Mouse (Mus musculus): ENCODE results near the gene Mest. TPM values are rescaled to one million over a fixed set of nuclear protein-coding genes. Genes with fewer than 3 reads are reported as not detected.
A peak's percentile ranks its signal among the peaks of the same experiment; 100 is the strongest.

Gene Mest
- polyA plus RNA-seq, 1 experiment from 2014 or later, result 2,537 TPM

DNA sequence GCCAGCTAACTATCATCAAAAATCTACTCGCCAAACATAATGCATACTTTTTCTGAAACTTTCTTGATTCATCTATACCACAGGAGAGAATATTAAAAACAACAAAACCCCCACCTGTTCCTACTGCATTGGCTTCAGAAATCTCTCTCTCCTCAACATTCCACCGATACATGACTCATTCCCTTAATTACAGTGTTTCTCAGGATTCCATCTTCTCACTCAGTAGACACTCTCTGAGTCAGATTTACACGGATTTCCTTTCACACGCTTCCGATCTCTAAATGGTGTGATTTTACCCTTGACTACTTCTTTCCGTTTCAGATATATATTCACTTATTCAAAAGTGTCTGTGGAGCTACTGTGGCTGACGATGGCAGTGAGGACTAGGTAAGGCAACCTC, 36.1 kb upstream of the Mest start:
- Histone ChIP-seq H3K4me2 (no peak overlapping the region), H3K4me1 (peaks cover 16% of the 10 kb centered on the region), H3K9me3 (no peaks in the 10 kb centered on the region), H3K36me3 (no peaks in the 10 kb centered on the region), H3K27me3 (replicated peaks) (no peaks in the 10 kb centered on the region), H3K4me3 (no peak overlapping the region), H3K27ac (replicated peaks) (no peak overlapping the region), H3K9ac (no peak overlapping the region)
- 77% methylated on average over 7 of the region's 7 CpGs for WGBS
- ATAC-seq (ENCODE audit: extremely low read depth, insufficient number of reproducible peaks, low FRiP score, low TSS enrichment), result no peak

DNA sequence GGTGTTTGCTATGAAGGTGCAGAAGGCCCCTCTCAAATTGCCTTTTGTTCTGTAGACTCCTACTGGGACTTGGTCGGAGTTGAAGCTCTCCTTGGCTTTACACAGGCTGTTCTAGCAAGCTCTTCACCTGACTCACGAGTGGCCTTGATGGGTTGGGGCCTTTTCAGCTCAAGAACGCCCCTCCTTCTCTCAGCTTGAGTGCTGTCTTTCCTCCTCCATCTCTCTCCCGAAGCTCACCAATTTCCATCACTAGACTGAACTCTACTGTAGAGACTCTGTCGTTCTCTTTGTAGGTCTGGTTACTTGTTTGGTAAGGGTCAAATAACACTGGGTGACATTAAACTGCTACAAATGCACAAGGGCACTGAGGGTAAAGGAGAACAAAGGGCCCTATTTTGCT, 30.5 kb upstream of the Mest start:
- H3K4me1 ChIP-seq, result peaks cover 24% of the 10 kb centered on the region
- ATAC-seq (ENCODE audit: extremely low read depth, insufficient number of reproducible peaks, low FRiP score, low TSS enrichment), result no peak
- peak overlapping the region; percentile 58 for H3K4me3 ChIP-seq
- no peaks in the 10 kb centered on the region for H3K9me3 ChIP-seq
- H3K4me2 ChIP-seq, result peak overlapping the region; percentile 75
- whole genome bisulfite sequencing, result 75% methylated on average over 5 of the region's 5 CpGs
- H3K36me3 ChIP-seq, result no peaks in the 10 kb centered on the region
- H3K9ac ChIP-seq, result peak overlapping the region; percentile 77
- no peaks in the 10 kb centered on the region for H3K27me3 ChIP-seq (replicated peaks)
- peak overlapping the region; percentile 85 for H3K27ac ChIP-seq (replicated peaks)

DNA sequence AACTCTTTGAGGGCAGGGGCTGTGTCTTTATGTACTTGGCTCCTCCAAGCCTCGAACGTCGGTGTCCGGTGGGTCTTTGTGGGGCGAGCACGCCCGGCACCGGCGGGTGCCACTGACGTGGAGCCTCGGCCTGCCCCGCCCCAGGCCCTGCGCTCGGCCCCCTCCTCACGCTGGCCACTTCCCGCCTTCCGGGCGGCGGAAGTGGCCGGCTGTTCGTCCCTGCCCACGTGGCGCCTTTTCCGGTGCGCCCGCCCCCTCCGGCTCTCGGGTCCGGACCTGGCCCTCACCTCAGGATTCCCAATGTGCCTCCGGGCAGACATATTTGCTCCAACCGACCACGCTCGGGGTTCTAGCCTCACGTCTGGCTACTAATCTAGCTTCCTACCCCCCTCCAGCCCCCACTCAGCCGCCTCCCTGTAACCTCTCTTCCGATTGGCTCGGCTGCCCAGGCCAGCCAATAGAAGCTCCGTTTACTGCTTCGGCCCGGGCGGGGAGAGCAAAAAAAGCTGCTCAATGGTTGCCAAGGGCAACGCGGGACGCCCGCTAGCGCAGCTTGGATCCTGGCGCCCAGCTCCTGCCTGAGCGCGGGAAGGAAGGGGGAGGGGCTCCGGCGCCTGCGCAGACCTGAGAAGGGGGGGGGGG, 29.9 kb upstream of the Mest start, which contains the start of gene Cep41:
Gene Cep41 (minus strand): TSS at position 400 of the 642 bp plus-strand sequence.
- peak within 1 kb of the TSS; percentile 58 for H3K4me3 ChIP-seq
- no peaks in the 10 kb centered on the region for H3K9me3 ChIP-seq
- H3K36me3 ChIP-seq, result no peaks in the 10 kb centered on the region
- peak within 1 kb of the TSS; percentile 75 for H3K4me2 ChIP-seq
- peak within 1 kb of the TSS; percentile 85 for H3K27ac ChIP-seq (replicated peaks)
- peaks cover 30% of the 10 kb centered on the region for H3K4me1 ChIP-seq
- peak within 1 kb of the TSS; percentile 77 for H3K9ac ChIP-seq
- ATAC-seq (ENCODE audit: extremely low read depth, insufficient number of reproducible peaks, low FRiP score, low TSS enrichment), result peak; percentile 89
- WGBS, result under 1% methylated on average over 52 of the region's 52 CpGs
- no peaks in the 10 kb centered on the region for H3K27me3 ChIP-seq (replicated peaks)

DNA sequence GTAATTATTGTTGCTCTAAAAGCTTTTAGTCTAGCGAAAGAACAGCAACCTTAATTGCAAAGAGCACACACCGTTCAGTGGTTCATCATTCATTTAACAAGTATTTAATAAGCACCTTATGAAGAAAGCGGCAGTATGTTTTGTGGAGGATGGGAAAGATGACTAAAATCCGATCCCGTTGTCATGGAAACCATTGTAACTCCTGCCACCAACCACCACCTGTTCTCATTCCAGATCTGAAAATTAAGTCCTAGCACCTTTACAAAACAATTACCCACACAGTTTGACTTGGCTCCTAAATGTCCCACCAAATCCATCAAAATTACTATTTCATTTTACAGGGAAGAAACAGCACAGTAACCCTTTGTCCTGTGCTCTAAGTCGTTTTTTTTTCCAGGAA, 29.1 kb upstream of the Mest start:
- Histone ChIP-seq H3K9me3 (no peaks in the 10 kb centered on the region), H3K9ac (peak overlapping the region; percentile 76), H3K4me3 (peak overlapping the region; percentile 58), H3K4me1 (peaks cover 31% of the 10 kb centered on the region), H3K4me2 (peak overlapping the region; percentile 75), H3K27me3 (replicated peaks) (no peaks in the 10 kb centered on the region), H3K36me3 (no peaks in the 10 kb centered on the region), H3K27ac (replicated peaks) (peak overlapping the region; percentile 85; the same call in 1 of the 2 replicates)
- ATAC-seq (ENCODE audit: extremely low read depth, insufficient number of reproducible peaks, low FRiP score, low TSS enrichment), result no peak
- 50% methylated on average over 6 of the region's 6 CpGs for WGBS

DNA sequence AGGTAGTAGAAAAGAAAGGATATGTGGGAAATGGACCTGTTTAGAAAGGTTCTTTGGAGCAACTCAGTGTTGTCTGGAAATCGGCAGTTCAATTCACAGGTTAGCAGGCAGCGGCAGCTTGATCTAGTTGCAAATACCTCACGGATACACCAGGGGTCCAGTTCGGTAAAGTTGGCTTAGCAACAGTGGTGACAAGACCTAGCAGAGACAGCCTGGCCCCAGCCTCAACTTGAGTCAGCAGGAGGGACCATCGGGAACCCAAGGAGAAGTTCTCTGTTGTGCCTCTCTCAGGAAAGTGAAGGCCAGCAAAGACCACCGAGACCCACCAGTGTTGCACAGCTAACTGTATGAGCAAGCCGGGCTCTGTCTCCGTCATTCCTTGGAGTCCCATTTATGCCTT, 28.2 kb upstream of the Mest start:
- no peak overlapping the region for H3K4me2 ChIP-seq
- peaks cover 39% of the 10 kb centered on the region for H3K4me1 ChIP-seq
- H3K36me3 ChIP-seq, result no peaks in the 10 kb centered on the region
- no peaks in the 10 kb centered on the region for H3K9me3 ChIP-seq
- H3K27me3 ChIP-seq (replicated peaks), result no peaks in the 10 kb centered on the region
- no peak overlapping the region for H3K27ac ChIP-seq (replicated peaks)
- WGBS, result 78% methylated on average over 8 of the region's 8 CpGs
- ATAC-seq (ENCODE audit: extremely low read depth, insufficient number of reproducible peaks, low FRiP score, low TSS enrichment), result no peak
- no peak overlapping the region for H3K9ac ChIP-seq
- H3K4me3 ChIP-seq, result no peak overlapping the region

DNA sequence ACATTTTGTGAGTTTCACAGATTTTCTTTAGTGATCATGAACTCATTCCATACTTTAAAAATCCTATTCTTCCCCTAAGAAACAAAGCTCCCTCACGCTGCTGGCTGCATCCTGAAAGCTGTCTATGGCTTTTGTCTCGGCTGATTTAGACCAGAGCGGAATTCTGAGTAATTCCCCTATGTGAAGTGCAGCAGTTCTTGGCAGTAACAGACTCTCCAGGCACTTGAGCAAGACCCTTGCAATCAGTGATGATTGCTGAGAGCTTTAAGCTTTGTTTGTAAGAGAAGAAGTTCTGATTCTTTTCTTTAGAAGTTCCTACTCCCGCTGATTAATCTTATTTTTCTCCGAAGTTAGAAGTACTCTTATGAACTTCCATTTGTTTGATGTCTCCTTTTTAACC, 25.9 kb upstream of the Mest start:
- ATAC-seq (ENCODE audit: extremely low read depth, insufficient number of reproducible peaks, low FRiP score, low TSS enrichment), result no peak
- no peaks in the 10 kb centered on the region for H3K9me3 ChIP-seq
- peak overlapping the region; percentile 66; the same call in 1 of the 2 replicates for H3K9ac ChIP-seq
- no peak overlapping the region for H3K4me3 ChIP-seq
- H3K36me3 ChIP-seq, result no peaks in the 10 kb centered on the region
- 14% methylated on average over 5 of the region's 5 CpGs for WGBS
- peak overlapping the region; percentile 9; the same call in 1 of the 2 replicates for H3K4me2 ChIP-seq
- peak overlapping the region; percentile 82 for H3K27ac ChIP-seq (replicated peaks)
- H3K27me3 ChIP-seq (replicated peaks), result no peaks in the 10 kb centered on the region
- H3K4me1 ChIP-seq, result peaks cover 43% of the 10 kb centered on the region

DNA sequence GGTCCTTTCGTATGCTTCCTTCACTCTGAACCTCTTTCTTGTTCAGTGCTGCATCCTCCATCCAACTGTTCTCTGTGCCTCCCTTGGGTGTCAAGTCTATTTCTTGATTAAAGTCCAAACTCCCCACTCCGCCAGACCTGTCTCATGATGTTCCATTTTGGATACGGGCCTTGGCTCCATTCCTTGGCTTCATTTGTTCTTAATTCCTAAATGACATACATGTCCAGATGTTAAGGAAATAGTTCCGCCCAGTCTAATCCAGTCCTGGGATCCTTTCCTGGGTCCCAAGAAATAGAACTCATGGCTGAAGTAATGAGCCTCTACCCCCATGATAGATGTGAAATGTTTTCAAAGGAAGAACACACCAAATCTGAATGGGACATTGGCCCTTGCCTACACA, 25.3 kb upstream of the Mest start:
- H3K27me3 ChIP-seq (replicated peaks), result no peaks in the 10 kb centered on the region
- no peaks in the 10 kb centered on the region for H3K36me3 ChIP-seq
- WGBS, result 75% methylated on average over 4 of the region's 4 CpGs
- peak overlapping the region; percentile 82 for H3K27ac ChIP-seq (replicated peaks)
- peak overlapping the region; percentile 9; the same call in 1 of the 2 replicates for H3K4me2 ChIP-seq
- peak overlapping the region; percentile 66; the same call in 1 of the 2 replicates for H3K9ac ChIP-seq
- no peak for ATAC-seq (ENCODE audit: extremely low read depth, insufficient number of reproducible peaks, low FRiP score, low TSS enrichment)
- no peaks in the 10 kb centered on the region for H3K9me3 ChIP-seq
- peaks cover 38% of the 10 kb centered on the region for H3K4me1 ChIP-seq
- H3K4me3 ChIP-seq, result no peak overlapping the region

DNA sequence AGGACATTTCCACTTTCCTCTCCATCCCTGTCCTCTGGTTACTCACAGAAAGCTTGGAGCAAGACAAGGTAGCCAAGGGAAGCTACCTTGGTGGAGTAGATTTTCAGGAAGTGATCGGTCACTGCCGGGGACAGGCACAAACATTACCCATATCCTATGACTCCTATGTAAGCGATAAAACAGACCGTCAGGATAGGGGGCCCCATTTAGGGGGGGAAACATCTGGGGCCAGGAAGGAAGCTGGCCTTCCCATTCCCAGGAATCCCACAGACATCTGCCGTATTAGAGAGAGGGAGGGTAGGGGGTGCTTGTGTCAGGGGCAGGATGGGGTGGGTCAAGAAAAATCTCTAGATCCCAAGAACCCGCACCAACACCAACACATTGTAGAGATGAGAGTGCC, 23.2 kb upstream of the Mest start:
- Histone ChIP-seq H3K9me3 (no peaks in the 10 kb centered on the region), H3K4me2 (peak overlapping the region; percentile 13; the same call in 1 of the 2 replicates), H3K27ac (replicated peaks) (peak overlapping the region; percentile 67), H3K27me3 (replicated peaks) (no peaks in the 10 kb centered on the region), H3K4me3 (no peak overlapping the region), H3K9ac (peak overlapping the region; percentile 20; the same call in 1 of the 2 replicates), H3K4me1 (peaks cover 48% of the 10 kb centered on the region), H3K36me3 (no peaks in the 10 kb centered on the region)
- WGBS, result 58% methylated on average over 6 of the region's 6 CpGs
- no peak for ATAC-seq (ENCODE audit: extremely low read depth, insufficient number of reproducible peaks, low FRiP score, low TSS enrichment)

DNA sequence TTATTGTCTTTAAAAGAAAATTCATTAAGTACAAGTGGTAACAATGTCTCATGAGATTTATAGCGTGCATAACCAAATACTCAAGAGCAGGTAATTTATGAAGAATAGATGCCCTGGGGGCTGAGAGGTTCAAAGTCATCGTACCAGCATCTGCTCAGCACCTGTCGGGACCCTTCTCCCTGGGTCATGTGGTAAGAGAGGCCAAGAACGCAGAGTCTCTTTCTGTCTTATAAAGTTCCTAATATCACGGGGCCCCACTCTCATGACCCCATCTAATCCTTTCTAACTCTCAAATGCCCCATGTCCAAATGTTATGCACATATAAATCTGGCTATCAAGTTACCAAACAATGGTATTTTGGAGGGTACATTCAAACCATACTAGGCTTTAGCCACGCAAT, 20.5 kb upstream of the Mest start:
- no peaks in the 10 kb centered on the region for H3K36me3 ChIP-seq
- no peak for ATAC-seq (ENCODE audit: extremely low read depth, insufficient number of reproducible peaks, low FRiP score, low TSS enrichment)
- H3K9me3 ChIP-seq, result no peaks in the 10 kb centered on the region
- H3K27ac ChIP-seq (replicated peaks), result no peak overlapping the region
- WGBS, result 85% methylated on average over 6 of the region's 6 CpGs
- H3K4me2 ChIP-seq, result no peak overlapping the region
- peaks cover 38% of the 10 kb centered on the region for H3K4me1 ChIP-seq
- H3K4me3 ChIP-seq, result no peak overlapping the region
- H3K9ac ChIP-seq, result no peak overlapping the region
- H3K27me3 ChIP-seq (replicated peaks), result no peaks in the 10 kb centered on the region

DNA sequence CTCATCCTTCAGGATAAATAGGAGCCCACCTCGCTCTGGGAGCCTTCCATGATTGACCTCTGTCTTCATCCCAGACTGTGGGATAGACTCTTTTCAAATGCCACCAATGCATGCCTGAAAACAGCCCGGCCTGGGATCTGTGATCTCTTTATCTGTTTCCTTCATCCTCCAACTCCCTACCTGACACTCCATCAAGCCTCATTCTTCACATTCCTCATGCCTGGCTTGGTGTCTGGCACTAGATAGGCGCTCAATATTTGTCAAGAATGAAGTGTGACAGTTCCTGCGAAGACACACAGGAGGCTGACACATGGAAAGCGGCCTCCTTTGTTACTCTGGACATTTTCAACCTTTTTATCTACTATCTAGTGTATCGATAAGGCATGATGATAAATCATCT, 19.9 kb upstream of the Mest start:
- Histone ChIP-seq H3K9me3 (no peaks in the 10 kb centered on the region), H3K27me3 (replicated peaks) (no peaks in the 10 kb centered on the region)
- 28% methylated on average over 6 of the region's 6 CpGs for WGBS

DNA sequence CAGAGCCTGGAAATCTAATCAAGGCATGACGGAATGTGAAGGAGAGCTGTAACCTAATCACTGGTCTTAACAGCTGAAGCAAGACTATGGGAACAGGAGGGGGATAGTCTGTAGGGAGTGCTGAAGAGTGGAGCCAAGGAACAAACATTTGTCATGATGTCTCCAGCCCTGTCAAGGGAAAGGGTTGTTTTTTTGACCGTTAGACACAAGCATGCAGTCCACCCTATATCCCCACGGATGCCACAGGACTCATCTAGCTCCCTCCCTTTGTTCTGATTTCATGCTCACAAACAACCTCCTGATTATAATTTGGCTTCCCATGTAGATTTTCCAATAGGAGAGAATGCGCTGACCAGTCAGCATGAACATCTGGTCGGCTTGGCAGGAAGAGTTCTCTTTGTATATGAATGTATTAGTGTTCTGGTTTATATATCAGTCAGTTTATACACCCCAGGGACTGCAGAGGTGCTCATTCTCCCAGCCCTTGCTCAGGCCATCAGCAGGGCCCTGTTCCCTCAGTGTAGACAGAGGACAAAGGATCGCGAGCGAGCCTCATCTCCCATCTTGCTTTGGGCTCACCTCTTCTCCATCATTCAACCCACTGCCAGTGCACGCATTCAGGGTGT, 19.3 kb upstream of the Mest start:
- Histone ChIP-seq H3K27ac (replicated peaks) (peak overlapping the region; percentile 20), H3K4me1 (peaks cover 31% of the 10 kb centered on the region), H3K4me3 (no peak overlapping the region), H3K4me2 (no peak overlapping the region), H3K9ac (no peak overlapping the region), H3K36me3 (no peaks in the 10 kb centered on the region), H3K9me3 (no peaks in the 10 kb centered on the region), H3K27me3 (replicated peaks) (no peaks in the 10 kb centered on the region)
- WGBS, result 65% methylated on average over 9 of the region's 9 CpGs
- ATAC-seq (ENCODE audit: extremely low read depth, insufficient number of reproducible peaks, low FRiP score, low TSS enrichment), result no peak

More for the DNA sequence above, 19.9 kb upstream of the Mest start:
- ATAC-seq (ENCODE audit: extremely low read depth, insufficient number of reproducible peaks, low FRiP score, low TSS enrichment), result no peak
- Histone ChIP-seq H3K4me3 (no peak overlapping the region), H3K4me1 (peaks cover 32% of the 10 kb centered on the region), H3K9ac (no peak overlapping the region), H3K4me2 (no peak overlapping the region), H3K27ac (replicated peaks) (peak overlapping the region; percentile 20; the same call in 1 of the 2 replicates), H3K36me3 (no peaks in the 10 kb centered on the region)

DNA sequence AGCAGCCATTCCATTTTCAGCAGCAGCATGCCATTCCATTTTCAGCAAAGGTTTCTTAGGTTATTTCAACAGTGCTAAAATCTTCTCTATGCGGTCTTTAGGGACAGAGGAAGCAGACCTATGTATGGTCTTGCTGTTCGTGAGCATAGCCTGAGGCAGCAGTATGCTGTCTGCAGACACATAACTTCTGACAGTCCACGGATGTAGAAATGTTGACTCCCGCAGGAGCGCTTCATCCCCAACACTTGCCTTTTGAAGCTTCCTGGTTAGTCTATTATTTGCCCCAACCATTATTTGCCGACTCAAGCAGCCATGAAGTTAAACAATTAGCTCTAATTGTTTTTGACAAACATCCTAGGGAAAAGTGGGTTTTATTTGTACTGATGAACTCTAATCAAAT, 14.2 kb upstream of the Mest start:
- Histone ChIP-seq H3K9me3 (no peaks in the 10 kb centered on the region), H3K4me2 (no peak overlapping the region), H3K4me3 (no peak overlapping the region), H3K4me1 (peaks cover 20% of the 10 kb centered on the region), H3K36me3 (no peaks in the 10 kb centered on the region), H3K9ac (no peak overlapping the region), H3K27ac (replicated peaks) (no peak overlapping the region), H3K27me3 (replicated peaks) (no peaks in the 10 kb centered on the region)
- 67% methylated on average over 6 of the region's 6 CpGs for WGBS
- no peak for ATAC-seq (ENCODE audit: extremely low read depth, insufficient number of reproducible peaks, low FRiP score, low TSS enrichment)

Data from heart, embryonic 13.5 days (tissue).